Mouse (Mus musculus) spleen, adult 2 months (tissue): ENCODE results near the gene Ube2q2.

Experiments
- CTCF ChIP-seq: fragments of 200-500 bp; IDR thresholded peaks from 2 replicates; pipeline ENCODE4 v1.5.1; 2011; ENCODE audit warnings: mild to moderate bottlenecking, inconsistent platforms; ENCODE audit not compliant: insufficient read depth, insufficient read length, insufficient replicate concordance; ENCODE audit errors: extremely low read depth
- POLR2A ChIP-seq: fragments of 200-500 bp; IDR thresholded peaks from 2 replicates; pipeline ENCODE4 v1.6.1; 2011; ENCODE audit warnings: low read depth, low read length, inconsistent platforms

GRCm38 (mm10) chr9:55215648-55216047 lies 67.0 kb downstream of the Ube2q2 start:
- TF ChIP-seq CTCF: no peak
- TF ChIP-seq POLR2A: no peak
